Mouse (Mus musculus) E14TG2a.4 (cell line): ENCODE measurements around the gene Wdr25.

ENCODE experiments used
- CTCF ChIP-seq: conservative IDR thresholded peaks from 2 replicates; pipeline ENCODE4 v1.5.1; 2014; ENCODE audit warnings: low read length
- NANOG ChIP-seq: IDR thresholded peaks from 2 replicates; pipeline ENCODE4 v1.6.1; 2014; ENCODE audit warnings: borderline replicate concordance, low read length, mixed read lengths

DNA sequence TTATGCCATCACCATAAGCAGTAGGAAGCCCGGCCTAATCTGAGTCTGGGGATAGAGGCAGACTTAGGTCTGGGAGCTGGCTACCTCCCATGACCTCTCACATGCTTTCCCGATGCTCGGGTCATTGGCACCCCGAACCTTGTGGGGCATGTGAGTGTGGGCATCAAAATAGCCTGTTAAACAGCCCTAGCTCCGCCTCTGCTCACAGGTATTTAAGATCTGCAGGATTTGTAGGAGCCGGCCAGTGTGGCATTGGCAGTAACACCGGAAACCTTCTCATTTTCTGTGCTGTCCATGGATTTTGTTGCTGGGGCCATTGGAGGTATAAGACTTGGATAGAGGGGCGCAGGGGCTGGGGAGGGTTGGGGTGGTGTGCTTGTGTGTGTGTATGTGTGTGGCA lies 42.5 kb upstream of the Wdr25 start:
- TF ChIP-seq CTCF (no peak), NANOG (no peak)
